Mouse (Mus musculus) ES-Bruce4 (cell line): ENCODE results near the gene Arhgef10l. TPM values are rescaled to one million over a fixed set of nuclear protein-coding genes. Genes with fewer than 3 reads are reported as not detected.

Source experiments
- H3K27ac ChIP-seq: 2 replicates; pipeline ENCODE4 v1.5.1; 2012; ENCODE audit warnings: low read length, inconsistent platforms; ENCODE audit not compliant: insufficient read depth
- H3K27me3 ChIP-seq: 2 replicates; pipeline ENCODE4 v1.6.1; 2012; ENCODE audit warnings: mild to moderate bottlenecking, low read length, inconsistent platforms; ENCODE audit not compliant: control insufficient read depth, poor library complexity, insufficient read depth, severe bottlenecking
- H3K36me3 ChIP-seq: 2 replicates; pipeline ENCODE4 v1.6.1; 2012; ENCODE audit warnings: inconsistent platforms, mild to moderate bottlenecking, low read length, moderate library complexity; ENCODE audit not compliant: control insufficient read depth, poor library complexity, insufficient read depth, severe bottlenecking
- H3K4me1 ChIP-seq: one replicate; pipeline ENCODE4 v1.8.1; 2011; ENCODE audit warnings: low read length; ENCODE audit not compliant: control insufficient read depth, insufficient read depth
- H3K4me3 ChIP-seq: 2 replicates; pipeline ENCODE4 v1.5.1; 2011; ENCODE audit warnings: low read depth, mild to moderate bottlenecking, low read length
- H3K9ac ChIP-seq: 2 replicates; pipeline ENCODE4 v1.6.1; 2012; ENCODE audit warnings: low read depth, mild to moderate bottlenecking, inconsistent platforms; ENCODE audit not compliant: poor library complexity, severe bottlenecking
- H3K9me3 ChIP-seq: replicated peaks from 2 replicates; pipeline ENCODE4 v1.6.1; 2012; ENCODE audit warnings: mild to moderate bottlenecking, low read length, inconsistent platforms; ENCODE audit not compliant: control insufficient read depth, poor library complexity, insufficient read depth, severe bottlenecking
- CTCF ChIP-seq: IDR thresholded peaks from one replicate; pipeline ENCODE4 v1.8.1; 2011; ENCODE audit warnings: low read depth, low read length
- EP300 ChIP-seq: IDR thresholded peaks from 2 replicates; pipeline ENCODE4 v1.6.1; 2011; ENCODE audit warnings: low read depth, low read length; ENCODE audit not compliant: insufficient read depth
- POLR2A ChIP-seq: IDR thresholded peaks from one replicate; pipeline ENCODE4 v1.8.1; 2011; ENCODE audit warnings: low read length; ENCODE audit not compliant: insufficient read depth
- polyA plus RNA-seq: library from polyadenylated mRNA; stranded (reverse); fragments of >200 nt; gene quantifications from 2 replicates; pipeline ENCODE4 v1.2.4, GENCODE M21; 2011; ENCODE audit warnings: low read depth; ENCODE audit not compliant: missing spikeins, insufficient read depth, insufficient read length

The Arhgef10l gene
- polyA plus RNA-seq, 1 experiment = 7.7 TPM

GRCm38 (mm10) chr4:140504067-140504913 is 161.5 kb downstream of the Arhgef10l start:
- no peaks in the 10 kb centered on the region for H3K4me1 ChIP-seq
- H3K27ac ChIP-seq = no peak overlapping the region
- H3K4me3 ChIP-seq = no peak overlapping the region

DNA sequence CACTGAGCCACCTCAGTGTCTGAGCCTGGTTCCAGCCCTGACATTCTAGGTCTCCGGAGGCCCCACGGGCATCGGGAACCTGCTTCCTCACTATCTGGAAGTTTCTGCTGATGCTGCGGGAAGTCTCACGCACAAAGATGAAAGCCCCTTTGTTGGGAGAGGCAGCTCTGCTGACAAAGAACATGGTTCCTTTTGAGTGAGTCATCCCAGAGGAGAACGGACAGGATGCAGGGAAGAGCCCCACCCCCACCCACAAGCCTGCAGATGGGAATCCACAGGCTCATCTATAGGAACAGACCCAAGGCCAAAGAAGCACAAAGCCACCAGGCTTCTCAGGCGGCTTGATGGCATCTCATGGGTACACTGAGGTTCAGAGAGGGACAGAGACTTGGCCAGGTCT is 165.0 kb downstream of the Arhgef10l start:
- Histone ChIP-seq H3K9me3 (no peaks in the 10 kb centered on the region), H3K27ac (no peak overlapping the region), H3K4me1 (no peaks in the 10 kb centered on the region), H3K36me3 (no peaks in the 10 kb centered on the region), H3K27me3 (no peaks in the 10 kb centered on the region), H3K9ac (no peak overlapping the region), H3K4me3 (no peak overlapping the region)
- no peak for TF ChIP-seq CTCF
- TF ChIP-seq POLR2A = no peak
- no peak for TF ChIP-seq EP300

More at GRCm38 (mm10) chr4:140504067-140504913, 161.5 kb downstream of the Arhgef10l start:
- Histone ChIP-seq H3K9ac (no peak overlapping the region), H3K9me3 (no peaks in the 10 kb centered on the region), H3K36me3 (no peaks in the 10 kb centered on the region), H3K27me3 (no peaks in the 10 kb centered on the region)
- TF ChIP-seq EP300 (no peak), POLR2A (no peak), CTCF (no peak)

GRCm38 (mm10) chr4:140499571-140499970 is 166.2 kb downstream of the Arhgef10l start:
- H3K9ac ChIP-seq = no peak overlapping the region
- H3K27ac ChIP-seq = no peak overlapping the region
- TF ChIP-seq EP300 = no peak
- no peak for TF ChIP-seq POLR2A
- peak; percentile 14 for TF ChIP-seq CTCF
- H3K9me3 ChIP-seq = no peaks in the 10 kb centered on the region
- H3K27me3 ChIP-seq = no peaks in the 10 kb centered on the region
- no peaks in the 10 kb centered on the region for H3K4me1 ChIP-seq
- H3K36me3 ChIP-seq = no peaks in the 10 kb centered on the region
- H3K4me3 ChIP-seq = no peak overlapping the region

DNA sequence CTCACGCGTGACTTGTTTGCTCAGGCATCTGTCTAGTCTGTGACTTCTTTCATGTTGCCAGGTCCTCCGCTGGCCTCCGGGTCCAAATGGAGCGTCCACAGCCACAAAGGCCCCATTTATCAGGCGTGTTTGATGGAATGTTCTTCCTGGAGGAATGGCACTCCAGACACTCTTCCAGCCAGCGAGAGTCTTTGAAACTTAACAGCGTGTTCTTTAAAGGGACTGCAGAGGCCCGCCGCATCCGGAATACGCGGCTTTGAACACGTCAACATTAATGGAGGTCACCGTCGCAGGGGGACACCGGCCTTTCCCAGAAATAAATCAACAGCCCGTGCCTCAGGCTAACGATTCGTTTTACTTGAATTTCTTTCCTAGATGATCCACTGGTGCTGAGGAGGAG is 168.6 kb downstream of the Arhgef10l start:
- H3K9me3 ChIP-seq = no peaks in the 10 kb centered on the region
- no peak overlapping the region for H3K27ac ChIP-seq
- no peaks in the 10 kb centered on the region for H3K4me1 ChIP-seq
- no peak for TF ChIP-seq POLR2A
- no peak for TF ChIP-seq EP300
- TF ChIP-seq CTCF = no peak
- no peak overlapping the region for H3K4me3 ChIP-seq
- H3K27me3 ChIP-seq = no peaks in the 10 kb centered on the region
- no peaks in the 10 kb centered on the region for H3K36me3 ChIP-seq
- H3K9ac ChIP-seq = no peak overlapping the region

DNA sequence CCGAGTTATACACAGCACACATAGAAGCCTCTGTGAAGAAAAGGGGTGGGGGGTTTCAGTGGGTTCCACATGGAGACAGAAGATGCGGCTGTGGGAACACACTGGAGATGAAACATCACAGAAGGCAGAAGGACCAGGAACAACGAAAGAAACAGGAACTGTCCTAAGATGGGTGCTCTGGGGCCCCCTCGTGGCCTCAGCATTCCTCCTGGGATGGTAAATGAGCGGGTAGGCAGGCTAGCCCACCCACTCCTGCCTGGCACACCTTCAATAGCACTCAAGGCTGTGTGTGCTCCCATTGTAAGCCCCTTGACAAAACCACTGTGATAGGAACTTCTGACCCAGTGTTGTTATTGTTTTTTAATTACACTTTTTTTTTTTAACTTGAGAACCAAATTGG is 174.3 kb downstream of the Arhgef10l start:
- Histone ChIP-seq H3K27me3 (no peaks in the 10 kb centered on the region), H3K36me3 (no peaks in the 10 kb centered on the region), H3K9ac (no peak overlapping the region), H3K9me3 (no peaks in the 10 kb centered on the region), H3K4me1 (no peaks in the 10 kb centered on the region), H3K27ac (no peak overlapping the region), H3K4me3 (no peak overlapping the region)
- TF ChIP-seq POLR2A (no peak), CTCF (peak; percentile 45), EP300 (no peak)

GRCm38 (mm10) chr4:140485442-140485841 is 180.4 kb downstream of the Arhgef10l start:
- Histone ChIP-seq H3K4me3 (no peak overlapping the region), H3K36me3 (no peaks in the 10 kb centered on the region), H3K9me3 (no peaks in the 10 kb centered on the region), H3K27me3 (no peaks in the 10 kb centered on the region), H3K4me1 (no peaks in the 10 kb centered on the region), H3K9ac (no peak overlapping the region), H3K27ac (no peak overlapping the region)
- TF ChIP-seq POLR2A (no peak), EP300 (no peak), CTCF (no peak)
